Mouse (Mus musculus): ENCODE measurements around the gene Adcy1.

- TF ChIP-seq POLR2A (IDR thresholded peaks at IDR 0.05; ENCODE audit: borderline replicate concordance, extremely low read depth, insufficient read depth, insufficient read length, poor library complexity, severe bottlenecking) (no peak), CTCF (IDR thresholded peaks at IDR 0.05; ENCODE audit: borderline replicate concordance, extremely low read depth, insufficient read depth, insufficient read length) (no peak)
These were observed 723 bp upstream of the Adcy1 start for GRCm38 (mm10) chr11:7062566-7062965.

Measured in brain, embryonic 14.5 days (tissue).